Mouse (Mus musculus) brain, embryonic 14.5 days (tissue): ENCODE measurements at regions not wholly inside any gene's neighbourhood (a gene's known extent, or its start where the extent isn't known, plus 50 kb on each side); places are given as distances from the start of the nearest gene placed in this dataset.

ENCODE experiments used
- CTCF ChIP-seq: fragments of 200-500 bp; IDR thresholded peaks from 2 replicates; pipeline ENCODE4 v1.5.1; 2012; ENCODE audit warnings: inconsistent platforms, mild to moderate bottlenecking, moderate library complexity, borderline replicate concordance; ENCODE audit not compliant: insufficient read depth, insufficient read length; ENCODE audit errors: extremely low read depth
- POLR2A ChIP-seq: fragments of 200-500 bp; IDR thresholded peaks from 2 replicates; pipeline ENCODE4 v1.6.1; 2012; ENCODE audit warnings: mild to moderate bottlenecking, inconsistent platforms, borderline replicate concordance; ENCODE audit not compliant: poor library complexity, insufficient read depth, insufficient read length, severe bottlenecking; ENCODE audit errors: extremely low read depth

DNA sequence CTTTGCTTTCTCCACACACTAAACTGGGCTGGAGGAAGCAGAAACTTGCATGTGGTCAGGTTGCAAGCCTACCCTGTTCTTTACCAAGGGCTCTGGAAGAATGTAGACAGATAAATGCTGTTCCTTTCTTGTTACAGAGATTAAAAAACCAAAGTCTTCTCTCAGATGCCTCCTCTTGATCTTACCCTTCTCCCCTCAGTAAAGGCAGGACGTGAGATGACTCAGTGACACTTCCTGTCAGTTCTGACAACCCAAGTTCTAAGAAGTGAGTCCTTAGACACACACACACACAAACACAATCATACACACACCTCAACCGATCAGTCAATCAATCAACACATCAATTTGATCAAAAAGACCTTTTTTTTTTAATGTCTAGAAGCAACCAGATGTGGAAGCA, 168.8 kb upstream of the Atp2b1 start:
- TF ChIP-seq CTCF (no peak), POLR2A (no peak)
